Mouse (Mus musculus) liver, adult (tissue): ENCODE data around the gene Opcml.

Experiments used
- GATA4 ChIP-seq: IDR thresholded peaks from 2 replicates; pipeline ENCODE4 v1.6.1; 2014; ENCODE audit warnings: mild to moderate bottlenecking, low read length; ENCODE audit not compliant: insufficient replicate concordance

The Opcml gene

GRCm38 (mm10) chr9:28761460-28761859 is 970.9 kb downstream of the Opcml start:
- TF ChIP-seq GATA4 = no peak

- no peak for TF ChIP-seq GATA4
Observed at GRCm38 (mm10) chr9:28764149-28764548, 973.6 kb downstream of the Opcml start.

GRCm38 (mm10) chr9:28776517-28777503 is 986.2 kb downstream of the Opcml start:
- no peak for TF ChIP-seq GATA4

- TF ChIP-seq GATA4 = no peak
Observed at GRCm38 (mm10) chr9:28783834-28784233, 993.3 kb downstream of the Opcml start.

- no peak for TF ChIP-seq GATA4
Observed at GRCm38 (mm10) chr9:28789439-28789838, 998.9 kb downstream of the Opcml start.

- no peak for TF ChIP-seq GATA4
Observed at GRCm38 (mm10) chr9:28800100-28800499, 1009.5 kb downstream of the Opcml start.

GRCm38 (mm10) chr9:28806666-28807065 is 1016.1 kb downstream of the Opcml start:
- TF ChIP-seq GATA4 = no peak

GRCm38 (mm10) chr9:28822060-28822459 is 1031.5 kb downstream of the Opcml start:
- no peak for TF ChIP-seq GATA4

- no peak for TF ChIP-seq GATA4
Observed at GRCm38 (mm10) chr9:28822466-28822865, 1031.9 kb downstream of the Opcml start.

- no peak for TF ChIP-seq GATA4
Observed at GRCm38 (mm10) chr9:28825821-28826220, 1035.2 kb downstream of the Opcml start.

GRCm38 (mm10) chr9:28845961-28846570 is 1055.5 kb downstream of the Opcml start:
- TF ChIP-seq GATA4 = no peak

- no peak for TF ChIP-seq GATA4
Observed at GRCm38 (mm10) chr9:28855826-28856225, 1065.3 kb downstream of the Opcml start.

GRCm38 (mm10) chr9:28861983-28862382 is 1071.4 kb downstream of the Opcml start:
- TF ChIP-seq GATA4 = no peak

- no peak for TF ChIP-seq GATA4
Observed at GRCm38 (mm10) chr9:28867256-28867655, 1076.7 kb downstream of the Opcml start.

- TF ChIP-seq GATA4 = no peak
Observed at GRCm38 (mm10) chr9:28870478-28870877, 1079.9 kb downstream of the Opcml start.

- TF ChIP-seq GATA4 = no peak
Observed at GRCm38 (mm10) chr9:28882566-28882965, 1092.0 kb downstream of the Opcml start.
